34 mouse cellular contexts compared by ENCODE assay signal in genomic region chr5:92985391-92985790, GRCm38 (mm10). TPM values are rescaled to one million over a fixed set of nuclear protein-coding genes. Genes with fewer than 3 reads are reported as not detected.
A peak's percentile ranks its signal among the peaks of the same experiment; 100 is the strongest.
DNase-seq lines count a peak whose midpoint lies in the region; ATAC-seq and TF ChIP-seq lines count a peak whose summit lies in the region.
"Had no signal": no experiment of that assay in that cellular context is flagged by ENCODE, and none has a peak within 500 bp of the region (broad histone marks: within the 10 kb centered on the region; RNA-seq: fewer than 3 reads in every experiment).

No protein-coding gene starts in this region.

- H3K27ac ChIP-seq in lung, postnatal 0 days (ENCODE audit: low read length) = no peak overlapping the region
- H3K27ac ChIP-seq in intestine, postnatal 0 days (ENCODE audit: low read depth, low read length) = peak overlapping the region; percentile 86
- no peak overlapping the region for H3K27ac ChIP-seq in liver, postnatal 0 days (ENCODE audit: low read depth)
- no peak overlapping the region for H3K27ac ChIP-seq in hindbrain, embryonic 13.5 days
- H3K27ac ChIP-seq: embryonic facial prominence, embryonic 13.5 days; forebrain, embryonic 10.5 days; forebrain, embryonic 15.5 days; heart, adult 2 months; hindbrain, embryonic 10.5 days; layer of hippocampus, adult 2 months; midbrain, embryonic 12.5 days had no signal

- H3K4me2 ChIP-seq in lung, postnatal 0 days (replicated peaks; ENCODE audit: low read depth, low read length) = no peak overlapping the region
- H3K4me2 ChIP-seq in intestine, postnatal 0 days (replicated peaks; ENCODE audit: low read depth) = no peak overlapping the region
- H3K4me2 ChIP-seq in liver, postnatal 0 days (ENCODE audit: low read depth, low read length) = no peak overlapping the region
- no peak overlapping the region for H3K4me2 ChIP-seq in hindbrain, embryonic 13.5 days
- H3K4me2 ChIP-seq: embryonic facial prominence, embryonic 13.5 days; forebrain, embryonic 15.5 days; heart, embryonic 12.5 days; lung, embryonic 14.5 days; midbrain, embryonic 12.5 days had no signal

- ATAC-seq in lung, postnatal 0 days = peak; percentile 32; the same call in 1 of the 2 replicates
- ATAC-seq in intestine, postnatal 0 days = peak; percentile 96
- peak; percentile 82 for ATAC-seq in liver, postnatal 0 days
- no peak for ATAC-seq in hindbrain, embryonic 13.5 days (ENCODE audit: low FRiP score)
- ATAC-seq: activated CD4-positive, CD25-positive, alpha-beta regulatory T cell, adult 4 months; forebrain, embryonic 15.5 days; hindbrain, embryonic 16.5 days had no signal

- H3K27me3 ChIP-seq in lung, postnatal 0 days (replicated peaks; ENCODE audit: insufficient read depth, low read length) = no peaks in the 10 kb centered on the region
- H3K27me3 ChIP-seq in intestine, postnatal 0 days (replicated peaks; ENCODE audit: control insufficient read depth, insufficient read depth, low read length) = no peaks in the 10 kb centered on the region
- H3K27me3 ChIP-seq in liver, postnatal 0 days (ENCODE audit: insufficient read depth, low read length) = no peaks in the 10 kb centered on the region
- no peaks in the 10 kb centered on the region for H3K27me3 ChIP-seq in hindbrain, embryonic 13.5 days
- H3K27me3 ChIP-seq: embryonic facial prominence, embryonic 13.5 days; forebrain, embryonic 15.5 days; heart, embryonic 12.5 days had no signal

- no peak overlapping the region for H3K9ac ChIP-seq in lung, postnatal 0 days (replicated peaks; ENCODE audit: low read depth)
- H3K9ac ChIP-seq in intestine, postnatal 0 days (ENCODE audit: low read depth, low read length) = 0 out of 2 replicates have a peak overlapping the region, but pooled peaks have one; percentile 1
- H3K9ac ChIP-seq in liver, postnatal 0 days (replicated peaks) = no peak overlapping the region
- no peak overlapping the region for H3K9ac ChIP-seq in hindbrain, embryonic 13.5 days
- H3K9ac ChIP-seq: embryonic facial prominence, embryonic 13.5 days; forebrain, embryonic 15.5 days; heart, embryonic 12.5 days; lung, embryonic 14.5 days; midbrain, embryonic 12.5 days had no signal

- peak; percentile 51 for DNase-seq in lung, postnatal 0 days (ENCODE audit: low spot score)
- no peak for DNase-seq in lung, postnatal 10 days
- DNase-seq in liver, postnatal 0 days = no peak
- DNase-seq in thymus, postnatal 0 days (ENCODE audit: low spot score) = no peak
- DNase-seq in gastrocnemius, postnatal 25 days = no peak
- DNase-seq: adrenal gland, adult 2 months; adrenal gland, postnatal 36 days; B cell, adult 2 months; cerebellum, adult 18-20 months; cerebellum, postnatal 10 days; gastrocnemius, postnatal 36 days; heart, adult 2 months; kidney, adult 9 months; kidney, postnatal 25 days; left cerebral cortex, postnatal 4 days; lung, embryonic 14.5 days; lung, postnatal 36 days; thymus, adult 2 months had no signal

- TF ChIP-seq CTCF in lung, postnatal 0 days (IDR thresholded peaks at IDR 0.05) = no peak
- TF ChIP-seq CTCF in intestine, postnatal 0 days (IDR thresholded peaks at IDR 0.05; ENCODE audit: low read depth) = no peak
- no peak for TF ChIP-seq CTCF in liver, postnatal 0 days (IDR thresholded peaks at IDR 0.05; ENCODE audit: low read depth)

- 92% methylated on average over 2 of the region's 2 CpGs for WGBS in lung, postnatal 0 days
- WGBS in intestine, postnatal 0 days = 44% methylated on average over 2 of the region's 2 CpGs
- WGBS in liver, postnatal 0 days (ENCODE audit: insufficient replicate concordance) = 66% methylated on average over 2 of the region's 2 CpGs
- WGBS in hindbrain, embryonic 13.5 days = 89% methylated on average over 2 of the region's 2 CpGs

- no peaks in the 10 kb centered on the region for H3K4me1 ChIP-seq in lung, postnatal 0 days (ENCODE audit: insufficient read depth, low read depth, low read length)
- 0 out of 2 replicates have a peak, but pooled peaks cover 6% of the 10 kb centered on the region for H3K4me1 ChIP-seq in intestine, postnatal 0 days (replicated peaks; ENCODE audit: control insufficient read depth, insufficient read depth, low read length)
- no peaks in the 10 kb centered on the region for H3K4me1 ChIP-seq in liver, postnatal 0 days (ENCODE audit: insufficient read depth)
- H3K4me1 ChIP-seq in hindbrain, embryonic 13.5 days (replicated peaks) = peaks cover 6% of the 10 kb centered on the region

- 0 out of 2 replicates have a peak, but pooled peaks have one; percentile 18 for TF ChIP-seq EP300 in lung, postnatal 0 days (IDR thresholded peaks at IDR 0.05)
- TF ChIP-seq EP300 in liver, postnatal 0 days (IDR thresholded peaks at IDR 0.05; ENCODE audit: low read depth) = no peak

- no peak overlapping the region for H3K4me3 ChIP-seq in lung, postnatal 0 days (ENCODE audit: low read depth, low read length)
- no peak overlapping the region for H3K4me3 ChIP-seq in intestine, postnatal 0 days (ENCODE audit: low read depth, low read length)
- H3K4me3 ChIP-seq in liver, postnatal 0 days (ENCODE audit: low read depth, low read length) = no peak overlapping the region
- H3K4me3 ChIP-seq in hindbrain, embryonic 13.5 days = no peak overlapping the region
- H3K4me3 ChIP-seq: embryonic facial prominence, embryonic 13.5 days; forebrain, embryonic 10.5 days; forebrain, embryonic 15.5 days; heart, adult 2 months; heart, embryonic 12.5 days; hindbrain, embryonic 10.5 days; layer of hippocampus, adult 2 months; megakaryocyte, embryonic 14.5 days; midbrain, embryonic 12.5 days had no signal

- H3K36me3 ChIP-seq in lung, postnatal 0 days (ENCODE audit: insufficient read depth, low read length) = no peaks in the 10 kb centered on the region
- H3K36me3 ChIP-seq in intestine, postnatal 0 days (ENCODE audit: control insufficient read depth, insufficient read depth) = no peaks in the 10 kb centered on the region
- no peaks in the 10 kb centered on the region for H3K36me3 ChIP-seq in liver, postnatal 0 days (replicated peaks; ENCODE audit: insufficient read depth, low read length)
- H3K36me3 ChIP-seq in hindbrain, embryonic 13.5 days = no peaks in the 10 kb centered on the region
- H3K36me3 ChIP-seq: embryonic facial prominence, embryonic 13.5 days; forebrain, embryonic 10.5 days; forebrain, embryonic 15.5 days; heart, embryonic 12.5 days; hindbrain, embryonic 10.5 days; midbrain, embryonic 12.5 days had no signal

- H3K9me3 ChIP-seq in lung, postnatal 0 days (ENCODE audit: low read length) = no peaks in the 10 kb centered on the region
- no peaks in the 10 kb centered on the region for H3K9me3 ChIP-seq in intestine, postnatal 0 days (ENCODE audit: control insufficient read depth)
- H3K9me3 ChIP-seq in liver, postnatal 0 days (ENCODE audit: low read length) = no peaks in the 10 kb centered on the region
- no peaks in the 10 kb centered on the region for H3K9me3 ChIP-seq in hindbrain, embryonic 13.5 days
- H3K9me3 ChIP-seq: embryonic facial prominence, embryonic 13.5 days; forebrain, embryonic 10.5 days; forebrain, embryonic 15.5 days; midbrain, embryonic 12.5 days had no signal

RNA-seq across cellular contexts. Expression of gene Sowahb, which starts 59.4 kb away (rescaled TPM):
- 1.2 and 1.3 TPM in 2 replicates for polyA plus RNA-seq in lung, postnatal 0 days (2015; fragmentation: Nextera tagmentation; extraction: Ambion mirVana)
- polyA plus RNA-seq in intestine, postnatal 0 days (2015; fragmentation: Nextera tagmentation; extraction: Ambion mirVana) = 16.1 and 18.0 TPM in 2 replicates
- polyA plus RNA-seq in liver, postnatal 0 days (2015; fragmentation: Nextera tagmentation; extraction: Ambion mirVana) = 1.8 and 3.9 TPM in 2 replicates
- polyA plus RNA-seq in thymus, postnatal 0 days (2015; fragmentation: Nextera tagmentation; extraction: Ambion mirVana) = 0.35 and 0.42 TPM in 2 replicates
- not detected for total RNA-seq in gastrocnemius, postnatal 25 days (2021)
- not detected in 2 replicates for polyA plus RNA-seq in hindbrain, embryonic 13.5 days (2015; fragmentation: Nextera tagmentation; extraction: Ambion mirVana)
- total RNA-seq: adrenal gland, postnatal 36 days; common myeloid progenitor, adult 5-6 weeks; gastrocnemius, postnatal 36 days; monocyte, adult 5-6 weeks had no signal
- polyA plus RNA-seq: activated CD4-positive, CD25-positive, alpha-beta regulatory T cell, adult 4 months; adrenal gland, adult 2 months; heart, postnatal 0 days; hindbrain, embryonic 16.5 days; neural tube, embryonic 14.5 days had no signal
